Mouse (Mus musculus): ENCODE results near the gene Flt4.

GRCm38 (mm10) chr11:49695013-49695412 lies 86.0 kb downstream of the Flt4 start:
- TF ChIP-seq CTCF (IDR thresholded peaks at IDR 0.05; ENCODE audit: extremely low read depth, insufficient read length, insufficient replicate concordance, low read depth, low read length) (no peak), POLR2A (IDR thresholded peaks at IDR 0.05; ENCODE audit: low read depth, low read length) (no peak)

All from small intestine, adult 2 months (tissue).